Mouse (Mus musculus) heart, postnatal 36 days (tissue): ENCODE data around the gene Mum1. TPM values are rescaled to one million over a fixed set of nuclear protein-coding genes. Genes with fewer than 3 reads are reported as not detected.

ENCODE experiments used
- DNase-seq, 2 experiments: peaks; one replicate each; pipeline ENCODE4 v3.0.0; 2021 to 2022
- intact Hi-C: fragments of 180-260 bp; cut with DNase I; formaldehyde crosslinking; loops from one replicate; pipeline ENCODE4 v1.15.1; 2025
- total RNA-seq, 2 experiments: library from RNA; stranded (reverse); gene quantifications; 2 replicates each; pipeline ENCODE4 v1.2.3; 2021

The Mum1 gene
- total RNA-seq, 2 experiments from 2014 or later: 13.1 to 15.3 TPM

DNA sequence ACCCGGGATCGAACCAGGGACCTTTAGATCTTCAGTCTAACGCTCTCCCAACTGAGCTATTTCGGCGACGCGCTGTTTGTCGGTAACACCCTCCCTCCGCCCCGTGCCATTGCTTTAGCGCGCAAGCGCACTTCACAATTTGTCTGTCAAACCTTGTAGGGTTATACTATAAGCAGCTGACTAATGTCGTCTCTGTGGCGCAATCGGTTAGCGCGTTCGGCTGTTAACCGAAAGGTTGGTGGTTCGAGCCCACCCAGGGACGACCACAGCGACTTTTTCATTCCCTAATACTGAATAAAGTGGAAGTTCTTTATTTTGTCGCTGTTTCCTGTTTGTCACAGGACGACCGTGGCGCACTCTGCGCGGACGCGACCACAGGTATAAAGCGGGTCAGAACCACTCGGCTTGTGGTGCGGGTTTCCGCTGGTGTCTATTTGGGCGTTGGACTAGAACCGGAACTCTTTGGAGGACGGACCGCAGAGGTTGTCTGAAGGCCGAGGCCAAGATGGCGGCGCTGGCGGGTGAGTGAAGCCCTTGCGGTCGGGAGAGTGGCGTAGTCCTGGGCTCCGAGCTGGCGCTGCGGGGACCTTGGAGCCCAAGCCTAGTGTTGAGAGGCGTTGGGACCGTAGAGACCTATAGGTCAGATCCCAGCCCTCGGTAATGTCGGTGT lies 22.9 kb downstream of the Mum1 start, which contains the start of gene Ndufs7:
Gene Ndufs7, plus strand, starts transcription at position 151 of the 670 bp plus-strand sequence.
- DNase-seq: peak; percentile 94 to 99
- intact Hi-C loops: no loop called here

DNA sequence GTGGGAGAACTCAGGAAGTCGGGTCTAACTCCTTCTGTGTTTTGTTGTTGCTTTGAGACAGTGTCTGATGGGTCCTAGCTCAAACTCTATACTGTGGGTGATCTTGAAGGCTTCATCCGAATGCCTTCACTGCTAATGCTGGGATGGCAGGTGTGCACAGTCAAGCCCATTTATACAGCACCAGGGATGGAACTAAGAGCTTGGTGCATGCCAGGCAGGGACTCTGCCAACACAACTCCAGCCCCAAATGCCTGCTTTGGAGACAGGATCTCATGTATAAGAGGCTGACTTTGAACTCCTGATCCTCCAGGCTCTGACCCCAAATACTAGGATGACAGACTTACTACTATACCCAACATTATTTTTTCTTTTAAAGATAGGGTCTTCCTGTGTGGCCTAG lies 23.8 kb downstream of the Mum1 start:
- no peak for DNase-seq
- intact Hi-C loops: no loop called here

DNA sequence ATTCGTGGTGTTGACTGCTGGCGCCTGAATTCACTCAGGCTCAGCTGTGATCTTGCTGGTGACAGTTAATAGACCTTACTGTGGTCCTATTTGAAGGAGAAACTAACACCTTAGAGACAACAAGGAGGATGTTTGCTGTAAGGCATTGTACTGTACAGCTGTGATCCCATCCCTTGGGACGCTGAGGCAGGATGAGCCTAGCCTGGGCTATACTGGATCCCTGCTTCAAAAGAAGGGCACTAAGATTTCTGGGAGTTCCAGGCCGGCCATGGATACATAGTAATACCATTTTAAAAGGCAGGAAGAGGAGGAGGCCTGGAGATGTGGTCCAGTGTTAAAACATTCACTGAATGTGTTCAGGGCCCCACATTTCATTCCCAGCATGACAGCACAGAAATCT lies 24.3 kb downstream of the Mum1 start:
- DNase-seq: no peak
- intact Hi-C loops: no loop called here

GRCm38 (mm10) chr10:80252011-80252410 lies 25.8 kb downstream of the Mum1 start:
- intact Hi-C loops: no loop called here
- DNase-seq: no peak

DNA sequence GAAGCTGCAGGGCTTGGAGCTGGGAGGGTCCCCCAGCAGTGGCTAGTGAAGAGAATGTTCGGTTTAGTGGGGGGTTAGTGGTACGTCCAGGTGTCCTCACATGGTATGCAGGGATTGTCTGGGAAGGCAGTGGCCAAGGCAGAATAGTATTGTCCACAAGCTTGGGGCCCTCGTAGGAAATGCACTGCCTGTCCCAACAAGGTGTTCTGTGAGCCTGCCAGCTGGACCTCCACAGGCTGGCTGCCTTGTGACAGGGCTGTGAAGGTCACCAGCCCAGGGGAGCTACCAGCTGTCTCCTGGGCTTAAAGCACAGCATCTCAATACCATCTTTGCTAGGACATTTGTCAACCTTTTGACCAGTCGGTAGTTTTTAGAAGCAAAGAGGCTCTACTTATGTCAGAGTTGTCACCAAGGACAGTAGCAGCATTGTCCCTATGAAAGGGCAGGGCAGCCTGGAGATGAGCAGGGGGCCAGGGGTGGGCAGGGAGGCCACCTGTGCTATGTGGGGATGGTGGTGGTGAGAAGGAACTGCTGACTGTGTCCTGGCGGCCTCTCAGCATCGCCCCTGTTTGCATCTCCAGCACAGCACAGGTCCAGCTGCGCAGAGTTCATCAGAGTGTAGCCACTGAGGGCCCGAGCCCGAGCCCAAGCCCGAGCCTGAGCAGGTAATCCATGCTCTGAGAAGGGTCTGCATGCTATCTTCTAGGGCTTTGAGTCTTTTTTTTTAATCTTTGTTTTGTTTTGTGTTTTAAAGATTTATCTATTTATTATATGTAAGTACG lies 26.4 kb downstream of the Mum1 start:
- DNase-seq: no peak
- intact Hi-C loops: no loop called here

DNA sequence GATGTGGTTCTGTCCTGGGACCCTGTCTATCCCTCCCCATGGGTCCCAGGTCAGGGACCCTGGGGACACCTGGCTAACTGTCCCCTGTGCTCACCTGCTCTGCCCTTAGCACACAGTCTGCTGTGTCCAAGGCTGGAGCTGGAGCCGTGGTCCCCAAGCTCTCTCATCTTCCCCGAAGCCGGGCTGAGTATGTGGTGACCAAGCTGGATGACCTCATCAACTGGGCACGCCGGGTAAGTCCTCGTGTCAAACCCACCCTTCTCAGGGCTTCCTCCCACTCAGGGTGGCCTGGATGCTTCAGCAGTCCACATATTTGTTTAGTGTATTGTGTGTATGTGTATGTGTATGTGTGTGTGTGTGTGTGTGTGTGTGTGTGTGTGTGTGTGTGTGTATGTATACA lies 27.3 kb downstream of the Mum1 start:
- intact Hi-C loops: no loop called here
- DNase-seq: no peak

GRCm38 (mm10) chr10:80254331-80255297 lies 28.4 kb downstream of the Mum1 start:
- intact Hi-C loops: no loop called here
- DNase-seq: no peak

- peak in 1 of 2 experiments; percentile 43 for DNase-seq
- intact Hi-C loops: no loop called here
Observed at GRCm38 (mm10) chr10:80255881-80256535, 29.8 kb downstream of the Mum1 start.

DNA sequence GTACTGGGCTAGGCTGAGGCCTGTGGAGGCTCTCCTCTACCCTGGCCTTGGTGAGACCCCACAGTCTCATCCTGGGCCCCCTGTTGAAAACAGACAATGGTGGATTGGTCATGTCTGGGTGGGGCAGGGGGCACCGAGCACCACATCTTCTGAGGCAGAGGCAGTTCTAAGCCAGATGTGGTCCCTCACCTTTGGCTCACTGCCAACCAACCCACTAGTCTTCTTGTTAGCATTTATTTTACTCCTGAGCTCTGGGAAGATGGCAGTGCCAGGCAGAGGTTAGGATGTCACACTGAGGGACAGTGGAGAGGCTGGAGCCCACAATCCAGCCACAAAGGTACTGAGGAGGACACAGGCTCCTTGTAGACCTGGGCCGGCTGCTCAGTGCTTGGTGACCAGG lies 31.7 kb downstream of the Mum1 start:
- intact Hi-C loops: no loop called here
- no peak for DNase-seq

GRCm38 (mm10) chr10:80258752-80259462 lies 32.7 kb downstream of the Mum1 start:
- intact Hi-C loops: no loop called here
- no peak for DNase-seq

GRCm38 (mm10) chr10:80259463-80259805 lies 33.2 kb downstream of the Mum1 start:
- intact Hi-C loops: no loop called here

GRCm38 (mm10) chr10:80259861-80260641 lies 33.8 kb downstream of the Mum1 start:
- intact Hi-C loops: no loop called here
- DNase-seq: peak in 1 of 2 experiments; percentile 58

More at GRCm38 (mm10) chr10:80259463-80259805, 33.2 kb downstream of the Mum1 start:
- DNase-seq: no peak

DNA sequence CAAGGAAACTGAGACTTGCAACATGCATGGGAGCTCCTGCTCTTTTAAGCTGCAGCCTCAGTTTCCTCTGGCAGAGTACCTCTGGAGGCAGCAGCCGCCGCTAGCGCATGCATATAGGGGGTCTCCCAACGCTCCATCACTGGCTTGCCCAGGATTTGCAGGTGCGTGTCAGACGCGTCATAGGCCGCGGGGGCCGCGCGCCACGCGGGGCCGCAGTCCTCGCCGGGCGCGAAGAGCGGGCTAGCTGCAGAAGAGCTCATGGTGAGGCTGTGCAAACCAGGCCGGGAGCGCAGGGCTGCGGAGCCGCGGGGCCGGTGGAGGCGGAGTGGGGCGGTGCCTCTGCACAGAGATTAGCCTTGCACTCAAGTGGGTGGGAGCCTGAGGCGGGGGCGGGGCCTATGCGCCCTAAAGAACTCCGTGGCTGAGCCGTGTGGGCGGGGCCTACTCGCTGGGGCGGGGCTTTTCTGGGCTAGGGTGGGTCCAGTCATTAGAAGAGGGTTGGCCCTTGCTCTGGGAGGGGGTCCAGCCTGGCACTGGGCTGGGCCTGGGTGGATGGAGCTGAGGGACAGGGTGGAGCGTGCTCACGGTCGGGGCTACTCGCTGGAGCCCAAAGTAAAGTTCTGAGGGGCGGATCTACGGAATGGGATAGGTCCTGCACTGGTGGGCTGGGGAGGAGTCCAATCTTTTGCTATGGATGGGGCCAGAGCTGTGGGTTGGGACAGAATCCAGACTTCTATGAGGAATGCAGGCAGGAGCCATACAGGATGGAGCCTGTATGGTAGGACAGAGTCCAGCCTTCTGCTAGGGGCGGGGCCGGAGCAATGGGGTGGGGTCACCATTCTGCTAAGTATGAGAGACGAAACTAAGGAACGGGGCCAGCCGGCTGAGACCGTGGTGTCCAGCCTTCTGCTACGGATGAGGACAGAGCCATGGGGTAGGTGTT lies 34.7 kb downstream of the Mum1 start, which contains the start of the genes Gamt and Dazap1:
Gene Gamt, minus strand, starts transcription at position 371 of the 943 bp plus-strand sequence.
Gene Dazap1, plus strand, starts transcription at position 845 of the 943 bp plus-strand sequence.
- intact Hi-C loops: no loop called here
- peak; percentile 97 to 99 for DNase-seq

DNA sequence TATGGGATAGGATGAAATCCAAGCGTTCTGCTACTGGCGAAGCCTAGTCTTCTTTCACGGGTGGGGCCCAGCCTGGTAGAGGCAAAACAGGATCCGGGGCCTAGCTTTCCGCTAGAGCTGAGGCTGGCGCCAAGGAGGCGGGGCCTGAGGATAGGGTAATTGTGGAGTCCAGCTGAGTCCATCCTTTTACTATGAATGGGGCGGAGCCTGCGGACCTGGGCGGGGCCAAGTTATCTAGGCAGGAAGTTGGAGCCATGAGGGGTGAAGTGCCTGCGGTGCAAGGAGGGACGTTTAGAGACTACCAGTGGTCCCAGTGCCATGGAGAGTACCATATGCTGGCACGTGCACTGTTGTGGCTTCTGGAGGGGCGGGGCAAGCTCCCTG lies 35.3 kb downstream of the Mum1 start:
- intact Hi-C loops: no loop called here
- DNase-seq: peak; percentile 96 to 97

GRCm38 (mm10) chr10:80262169-80262568 lies 35.9 kb downstream of the Mum1 start:
- no peak for DNase-seq

GRCm38 (mm10) chr10:80262776-80263365 lies 36.6 kb downstream of the Mum1 start:
- intact Hi-C loops: no loop called here
- DNase-seq: no peak

More at GRCm38 (mm10) chr10:80262169-80262568, 35.9 kb downstream of the Mum1 start:
- intact Hi-C loops: no loop called here
